Mouse (Mus musculus) forebrain, embryonic 13.5 days (tissue): ENCODE results near the gene Krtap4-1. TPM values are rescaled to one million over a fixed set of nuclear protein-coding genes. Genes with fewer than 3 reads are reported as not detected.
"Not testable (repeated sequence)": the region's sequence is repeated elsewhere in the genome, so short reads cannot be mapped to it uniquely, and the experiment has no call there.

Experiments used
- ATAC-seq: fragments of 200-750 bp; cut with Nextera tagmentation; 2 replicates; pipeline ENCODE4 v1.8.0; 2017
- H3K27ac ChIP-seq: fragments of 300-500 bp; sonication (generic); 2 replicates; pipeline ENCODE4 v1.5.1; 2015; ENCODE audit warnings: inconsistent platforms, mild to moderate bottlenecking, moderate library complexity
- H3K27me3 ChIP-seq: fragments of 300-500 bp; sonication (generic); 2 replicates; pipeline ENCODE4 v1.6.1; 2015; ENCODE audit warnings: mild to moderate bottlenecking, inconsistent platforms
- H3K36me3 ChIP-seq: fragments of 300-500 bp; sonication (generic); 2 replicates; pipeline ENCODE4 v1.6.1; 2015; ENCODE audit warnings: mild to moderate bottlenecking, inconsistent platforms; ENCODE audit not compliant: poor library complexity, severe bottlenecking
- H3K4me1 ChIP-seq: fragments of 300-500 bp; sonication (generic); 2 replicates; pipeline ENCODE4 v1.6.1; 2015; ENCODE audit warnings: inconsistent platforms
- H3K4me2 ChIP-seq: fragments of 300-500 bp; sonication (generic); 2 replicates; pipeline ENCODE4 v1.6.1; 2015; ENCODE audit warnings: inconsistent platforms, mild to moderate bottlenecking, moderate library complexity
- H3K4me3 ChIP-seq: fragments of 300-500 bp; sonication (generic); 2 replicates; pipeline ENCODE4 v1.5.1; 2015; ENCODE audit warnings: mild to moderate bottlenecking, inconsistent platforms
- H3K9ac ChIP-seq: fragments of 300-500 bp; sonication (generic); 2 replicates; pipeline ENCODE4 v1.6.1; 2015; ENCODE audit warnings: mild to moderate bottlenecking, inconsistent platforms
- H3K9me3 ChIP-seq: fragments of 300-500 bp; sonication (generic); replicated peaks from 2 replicates; pipeline ENCODE4 v1.6.1; 2016; ENCODE audit warnings: inconsistent platforms
- WGBS: fragments of 180-500 bp; shearing (Covaris S2); methylation state at CpG from one replicate; pipeline ENCODE4 v1.1.7; 2015; 5-methylcytosine and 5-hydroxymethylcytosine counted together
- polyA plus RNA-seq: library from polyadenylated mRNA; unstranded; fragments of >200 nt; fragmentation: Nextera tagmentation; extraction: Ambion mirVana; gene quantifications from 2 replicates; pipeline ENCODE4 v1.2.1, GENCODE M21; 2015

Krtap4-1 gene
- polyA plus RNA-seq, 1 experiment from 2014 or later = not detected

DNA sequence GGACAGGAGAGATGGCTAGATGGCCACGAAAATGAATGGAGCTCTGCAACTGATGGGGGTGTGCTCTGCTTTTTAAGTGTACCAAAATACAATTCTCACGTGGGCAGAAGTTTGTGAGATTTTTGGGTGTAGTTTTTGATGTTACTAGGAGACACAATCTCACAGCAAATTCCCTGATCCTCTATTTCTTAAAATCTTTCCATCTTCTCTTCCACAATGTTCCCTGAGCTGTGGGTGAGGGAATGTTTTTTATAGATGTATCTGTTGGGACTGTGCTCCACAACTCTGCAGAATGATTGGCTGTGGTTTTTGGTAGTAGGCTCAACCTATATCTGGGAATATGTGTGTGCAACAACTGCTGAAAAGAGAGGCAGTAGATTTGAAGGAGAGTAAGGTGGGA, 5.3 kb upstream of the Krtap4-1 start:
- no peaks in the 10 kb centered on the region for H3K27me3 ChIP-seq
- no peak for ATAC-seq
- no peaks in the 10 kb centered on the region for H3K9me3 ChIP-seq
- H3K4me2 ChIP-seq = no peak overlapping the region
- no peak overlapping the region for H3K4me3 ChIP-seq
- no peak overlapping the region for H3K9ac ChIP-seq
- 76% methylated on average over 2 of the region's 2 CpGs for WGBS
- no peak overlapping the region for H3K27ac ChIP-seq
- H3K4me1 ChIP-seq = no peaks in the 10 kb centered on the region
- H3K36me3 ChIP-seq = no peaks in the 10 kb centered on the region

DNA sequence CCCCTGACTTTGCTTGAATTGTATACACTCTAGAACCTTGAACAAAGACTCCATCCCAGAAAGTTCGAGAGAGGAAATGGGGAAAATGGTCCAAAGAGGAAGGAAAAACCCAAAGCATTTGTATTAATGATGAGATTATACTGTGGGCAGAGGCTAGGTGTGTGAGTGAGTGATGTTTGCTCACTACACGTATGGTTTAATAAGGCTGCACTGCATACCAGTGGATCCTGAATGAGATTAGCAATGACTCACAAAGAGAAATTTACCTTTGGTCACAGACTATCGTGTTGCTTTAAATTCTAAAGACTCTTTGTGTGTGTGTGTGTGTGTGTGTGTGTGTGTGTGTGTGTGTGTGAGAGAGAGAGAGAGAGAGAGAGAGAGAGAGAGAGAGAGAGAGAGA, 2.9 kb upstream of the Krtap4-1 start:
- no peak for ATAC-seq
- Histone ChIP-seq H3K4me2 (no peak overlapping the region), H3K36me3 (no peaks in the 10 kb centered on the region), H3K9ac (no peak overlapping the region), H3K4me3 (no peak overlapping the region), H3K9me3 (no peaks in the 10 kb centered on the region), H3K27me3 (no peaks in the 10 kb centered on the region), H3K27ac (no peak overlapping the region), H3K4me1 (no peaks in the 10 kb centered on the region)
- WGBS = 78% methylated on average over 3 of the region's 3 CpGs

DNA sequence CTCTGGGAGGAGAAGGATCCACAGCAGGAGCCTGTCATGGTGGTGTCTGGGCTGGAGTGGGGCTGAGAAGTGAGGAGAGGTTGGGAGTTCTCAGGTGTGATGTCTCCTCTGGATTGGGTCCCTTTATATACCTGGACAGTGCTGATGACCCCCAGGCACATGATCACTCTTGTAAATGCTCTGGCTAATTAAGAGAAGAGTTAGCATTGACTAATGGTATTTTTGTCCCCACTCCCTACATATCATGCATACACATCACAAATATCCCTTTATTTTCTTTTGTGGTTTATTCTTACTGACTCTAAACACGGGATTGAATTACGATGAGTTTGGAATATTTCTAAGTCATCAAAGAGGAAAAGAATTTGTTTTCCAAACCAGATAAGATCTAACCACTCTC, 7.7 kb downstream of the Krtap4-1 start, which contains the start of gene Gm11562:
TSS of gene Gm11562 (minus strand) at position 101 of the 400 bp plus-strand sequence.
- Histone ChIP-seq H3K36me3 (no peaks in the 10 kb centered on the region), H3K27me3 (no peaks in the 10 kb centered on the region), H3K4me1 (no peaks in the 10 kb centered on the region), H3K9ac (no peak within 1 kb of the TSS), H3K4me2 (no peak within 1 kb of the TSS), H3K4me3 (no peak within 1 kb of the TSS), H3K27ac (no peak within 1 kb of the TSS), H3K9me3 (no peaks in the 10 kb centered on the region)
- WGBS = 85% methylated on average over 2 of the region's 2 CpGs
- ATAC-seq = no peak

DNA sequence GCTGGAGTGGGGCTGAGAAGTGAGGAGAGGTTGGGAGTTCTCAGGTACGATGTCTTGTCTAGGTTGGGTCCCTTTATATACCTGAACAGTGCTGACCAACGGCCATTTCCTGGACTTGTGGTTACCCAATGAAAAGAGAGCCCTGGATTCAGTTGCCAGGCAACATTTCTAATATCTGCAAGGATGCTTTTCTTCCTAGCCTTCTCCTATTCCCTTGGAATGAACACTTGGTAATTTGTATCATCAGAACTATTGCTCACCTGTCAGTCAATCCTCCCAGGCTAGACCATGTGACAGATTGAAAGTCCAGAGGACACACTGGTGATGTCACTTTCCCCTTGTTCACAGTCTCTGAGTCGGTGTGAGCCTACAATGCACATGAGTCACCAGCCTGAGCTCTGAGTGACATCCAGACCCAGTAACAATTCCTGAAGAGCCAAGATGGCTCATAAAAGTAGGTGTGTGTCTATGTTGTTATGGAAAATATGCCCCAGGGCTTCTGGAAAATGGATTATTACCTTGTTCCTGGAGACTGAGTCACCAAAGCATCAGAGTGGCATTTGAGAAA, 13.2 kb downstream of the Krtap4-1 start, which contains the start of gene Krtap2-4:
TSS of gene Krtap2-4 (minus strand) at position 51 of the 568 bp plus-strand sequence.
- H3K9me3 ChIP-seq = no peaks in the 10 kb centered on the region
- ATAC-seq = no peak
- H3K27ac ChIP-seq = no peak within 1 kb of the TSS
- H3K4me3 ChIP-seq = no peak within 1 kb of the TSS
- H3K4me1 ChIP-seq = no peaks in the 10 kb centered on the region
- no peaks in the 10 kb centered on the region for H3K36me3 ChIP-seq
- H3K9ac ChIP-seq = no peak within 1 kb of the TSS
- WGBS = 60% methylated on average over 3 of the region's 3 CpGs
- H3K4me2 ChIP-seq = no peak within 1 kb of the TSS
- no peaks in the 10 kb centered on the region for H3K27me3 ChIP-seq

DNA sequence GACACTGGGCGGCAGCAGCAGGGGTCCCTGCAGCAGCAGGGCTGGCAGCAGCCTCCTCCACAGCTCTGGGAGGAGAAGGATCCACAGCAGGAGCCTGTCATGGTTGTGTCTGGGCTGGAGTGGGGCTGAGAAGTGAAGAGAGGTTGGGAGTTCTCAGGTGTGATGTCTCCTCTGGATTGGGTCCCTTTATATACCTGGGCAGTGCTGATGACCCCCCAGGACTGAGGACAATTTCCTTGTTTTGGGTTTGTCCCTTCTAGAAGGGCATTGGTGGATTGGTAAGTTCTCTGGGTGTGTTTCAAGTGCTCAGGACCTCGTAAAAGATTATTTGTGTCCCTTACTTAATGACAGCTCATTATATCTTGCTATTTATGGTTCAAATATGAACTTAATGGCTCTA, 17.9 kb downstream of the Krtap4-1 start, which contains the start of gene Gm11937:
TSS of gene Gm11937 (minus strand) at position 101 of the 400 bp plus-strand sequence.
- H3K36me3 ChIP-seq, ATAC-seq: not testable (repeated sequence)
- WGBS = 68% methylated on average over 1 of the region's 2 CpGs

DNA sequence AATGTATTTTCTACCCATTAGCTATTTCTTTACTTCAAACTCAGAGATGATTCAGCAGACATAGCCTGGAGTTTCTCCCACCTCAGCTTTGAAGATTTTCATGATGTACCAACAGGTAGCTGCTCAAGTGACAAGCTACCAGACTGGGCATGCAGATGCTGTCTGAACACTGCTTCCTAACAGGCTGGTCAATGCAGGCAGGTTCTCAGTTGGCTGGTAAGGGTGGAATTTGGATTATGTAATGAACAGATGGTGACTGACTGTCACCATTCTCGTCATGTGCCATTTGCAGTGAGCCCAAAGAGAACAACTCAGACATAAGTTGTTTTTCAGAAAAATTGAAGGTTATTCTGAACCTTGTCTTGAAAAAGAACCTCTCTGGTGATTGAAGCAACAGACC, 18.9 kb downstream of the Krtap4-1 start:
- Histone ChIP-seq H3K4me2 (no peak overlapping the region), H3K9me3 (no peaks in the 10 kb centered on the region), H3K9ac (no peak overlapping the region), H3K27ac (no peak overlapping the region), H3K4me1 (no peaks in the 10 kb centered on the region), H3K4me3 (no peak overlapping the region), H3K36me3 (no peaks in the 10 kb centered on the region), H3K27me3 (no peaks in the 10 kb centered on the region)
- WGBS = 60% methylated on average over 1 of the region's 1 CpGs
- ATAC-seq = no peak

More for the DNA sequence above, 17.9 kb downstream of the Krtap4-1 start, which contains the start of gene Gm11937:
- H3K27ac ChIP-seq, H3K4me1 ChIP-seq, H3K4me3 ChIP-seq, H3K9ac ChIP-seq, H3K9me3 ChIP-seq, H3K4me2 ChIP-seq, H3K27me3 ChIP-seq: not testable (repeated sequence)

DNA sequence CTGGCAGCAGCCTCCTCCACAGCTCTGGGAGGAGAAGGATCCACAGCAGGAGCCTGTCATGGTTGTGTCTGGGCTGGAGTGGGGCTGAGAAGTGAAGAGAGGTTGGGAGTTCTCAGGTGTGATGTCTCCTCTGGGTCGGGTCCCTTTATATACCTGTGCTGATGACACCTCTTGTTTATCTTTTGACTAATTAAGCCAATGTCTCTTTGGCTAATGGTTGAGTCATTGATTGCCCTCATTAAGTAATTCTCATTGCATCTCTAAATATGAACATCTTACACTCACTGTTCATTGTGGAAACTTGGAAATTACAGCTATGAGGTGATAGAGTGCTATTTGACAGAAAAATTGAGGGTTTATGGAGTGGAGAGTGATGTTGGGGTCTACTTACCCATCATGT, 24.8 kb downstream of the Krtap4-1 start, which contains the start of gene Gm11938:
TSS of gene Gm11938 (minus strand) at position 101 of the 400 bp plus-strand sequence.
- not testable (repeated sequence) for H3K27ac ChIP-seq, ATAC-seq, H3K27me3 ChIP-seq, H3K9ac ChIP-seq, H3K36me3 ChIP-seq, H3K9me3 ChIP-seq, H3K4me1 ChIP-seq, H3K4me3 ChIP-seq, H3K4me2 ChIP-seq
- 71% methylated on average over 1 of the region's 1 CpGs for WGBS

DNA sequence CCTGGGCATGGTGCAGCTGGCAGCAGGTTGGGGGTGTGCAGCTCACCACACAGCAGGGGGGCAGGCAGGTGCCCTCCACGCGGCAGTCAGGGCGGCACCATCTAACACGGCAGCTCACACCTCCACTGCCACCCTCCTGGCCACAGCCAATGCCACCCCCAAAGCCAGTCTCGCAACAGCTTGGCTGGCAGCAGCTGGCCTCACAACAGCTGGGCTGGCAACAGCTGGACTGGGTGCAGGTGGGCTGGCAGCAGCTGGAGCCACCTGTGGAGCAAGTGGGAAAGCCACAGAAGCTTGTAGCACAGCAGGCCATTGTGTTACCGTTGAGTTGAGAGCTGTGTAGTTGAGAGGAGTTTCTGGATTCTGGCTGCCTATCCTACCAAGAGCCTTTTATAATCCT, 30.3 kb downstream of the Krtap4-1 start, which contains the start of gene Krtap9-3:
TSS of gene Krtap9-3 (minus strand) at position 364 of the 400 bp plus-strand sequence.
- 76% methylated on average over 6 of the region's 6 CpGs for WGBS
- not testable (repeated sequence) for H3K4me2 ChIP-seq, H3K36me3 ChIP-seq, H3K9me3 ChIP-seq, H3K27me3 ChIP-seq, ATAC-seq, H3K4me1 ChIP-seq, H3K9ac ChIP-seq, H3K4me3 ChIP-seq, H3K27ac ChIP-seq

DNA sequence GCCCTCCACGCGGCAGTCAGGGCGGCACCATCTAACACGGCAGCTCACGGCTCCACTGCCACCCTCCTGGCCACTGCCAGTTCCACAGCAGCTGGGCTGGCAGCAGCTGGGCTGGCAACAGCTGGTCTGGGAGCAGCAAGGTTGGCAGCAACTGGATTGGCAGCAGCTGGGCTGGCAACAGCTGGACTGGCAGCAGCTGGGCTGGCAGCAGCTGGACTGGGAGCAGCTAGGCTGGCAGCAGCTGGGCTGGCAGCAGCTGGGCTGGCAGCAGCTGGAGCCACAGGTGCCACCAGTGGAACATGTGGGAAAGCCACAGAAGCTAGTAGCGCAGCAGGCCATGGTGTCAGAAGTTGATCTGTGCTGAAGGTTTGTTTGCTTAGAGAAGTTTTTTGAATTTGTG, 37.1 kb downstream of the Krtap4-1 start, which contains the start of gene Krtap1-3:
TSS of gene Krtap1-3 (minus strand) at position 359 of the 400 bp plus-strand sequence.
- WGBS = 90% methylated on average over 6 of the region's 6 CpGs
- H3K27ac ChIP-seq = no peak within 1 kb of the TSS
- no peak within 1 kb of the TSS for H3K9ac ChIP-seq
- no peaks in the 10 kb centered on the region for H3K9me3 ChIP-seq
- ATAC-seq = no peak
- H3K4me1 ChIP-seq = no peaks in the 10 kb centered on the region
- H3K4me2 ChIP-seq = no peak within 1 kb of the TSS
- H3K27me3 ChIP-seq = no peaks in the 10 kb centered on the region
- no peak within 1 kb of the TSS for H3K4me3 ChIP-seq
- no peaks in the 10 kb centered on the region for H3K36me3 ChIP-seq

DNA sequence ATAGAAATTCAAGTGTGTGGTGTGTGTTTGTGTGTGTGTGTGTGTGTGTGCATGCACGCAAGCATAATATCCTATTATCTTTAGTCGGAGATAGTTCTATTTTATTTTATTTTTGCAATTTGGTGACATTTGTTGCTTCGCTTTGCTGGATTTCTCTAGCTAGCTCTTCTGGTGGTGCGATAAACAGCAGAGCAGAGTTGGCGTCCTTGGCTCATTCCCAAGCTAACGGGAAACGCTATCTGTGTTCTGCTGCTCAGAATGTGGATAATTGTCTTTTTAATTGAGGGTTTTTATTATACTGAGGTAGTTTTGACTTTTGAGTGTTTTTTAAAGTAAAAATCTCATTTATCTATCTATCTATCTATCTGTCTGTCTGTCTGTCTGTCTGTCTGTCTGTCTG, 42.9 kb downstream of the Krtap4-1 start:
- no peak overlapping the region for H3K4me3 ChIP-seq
- H3K4me2 ChIP-seq = no peak overlapping the region
- WGBS = 85% methylated on average over 7 of the region's 7 CpGs
- H3K4me1 ChIP-seq = no peaks in the 10 kb centered on the region
- H3K9me3 ChIP-seq = no peaks in the 10 kb centered on the region
- ATAC-seq = no peak
- H3K27ac ChIP-seq = no peak overlapping the region
- H3K27me3 ChIP-seq = no peaks in the 10 kb centered on the region
- no peaks in the 10 kb centered on the region for H3K36me3 ChIP-seq
- H3K9ac ChIP-seq = no peak overlapping the region

DNA sequence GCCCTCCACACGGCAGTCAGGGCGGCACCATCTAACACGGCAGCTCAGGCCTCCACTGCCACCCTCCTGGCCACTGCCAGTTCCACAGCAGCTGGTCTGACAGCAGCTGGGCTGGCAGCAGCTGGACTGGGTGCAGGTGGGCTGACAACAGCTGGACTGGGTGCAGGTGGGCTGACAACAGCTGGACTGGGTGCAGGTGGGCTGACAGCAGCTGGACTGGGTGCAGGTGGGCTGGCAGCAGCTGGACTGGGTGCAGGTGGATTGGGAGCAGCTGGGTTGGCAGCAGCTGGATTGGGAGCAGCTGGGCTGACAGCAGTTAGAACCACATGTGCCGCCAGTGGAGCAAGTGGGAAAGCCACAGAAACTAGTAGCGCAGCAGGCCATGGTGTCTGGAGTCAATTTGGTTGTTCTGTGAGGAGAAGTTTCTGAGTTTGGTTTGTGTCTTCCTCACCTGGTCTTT, 44.8 kb downstream of the Krtap4-1 start, which contains the start of gene Krtap1-4:
TSS of gene Krtap1-4 (minus strand) at position 410 of the 460 bp plus-strand sequence.
- no peaks in the 10 kb centered on the region for H3K36me3 ChIP-seq
- no peaks in the 10 kb centered on the region for H3K27me3 ChIP-seq
- H3K4me3 ChIP-seq = no peak within 1 kb of the TSS
- H3K9me3 ChIP-seq = no peaks in the 10 kb centered on the region
- H3K27ac ChIP-seq = no peak within 1 kb of the TSS
- WGBS = 93% methylated on average over 5 of the region's 5 CpGs
- H3K9ac ChIP-seq = no peak within 1 kb of the TSS
- no peak within 1 kb of the TSS for H3K4me2 ChIP-seq
- ATAC-seq = no peak
- no peaks in the 10 kb centered on the region for H3K4me1 ChIP-seq

DNA sequence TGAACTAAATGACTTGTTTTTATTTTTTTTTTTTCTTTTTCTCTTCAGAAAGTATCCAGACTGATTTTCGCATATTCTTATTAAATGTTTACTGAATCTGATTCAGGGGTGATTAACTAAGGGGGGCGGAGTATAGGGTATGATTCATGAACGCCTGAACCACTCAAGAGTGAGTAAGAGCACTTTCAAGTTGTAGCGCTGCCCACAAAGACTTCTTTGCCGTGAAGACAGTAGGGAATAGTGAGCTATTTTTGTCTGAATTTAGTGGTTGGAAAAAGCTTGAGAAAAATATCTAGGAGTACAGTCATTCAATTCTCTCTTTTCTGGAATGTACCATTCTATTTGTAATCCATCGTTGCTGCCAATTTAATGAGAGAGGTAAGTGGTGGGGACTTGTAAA, 46.5 kb downstream of the Krtap4-1 start:
- Histone ChIP-seq H3K27ac (no peak overlapping the region), H3K9me3 (no peaks in the 10 kb centered on the region), H3K36me3 (no peaks in the 10 kb centered on the region), H3K4me3 (no peak overlapping the region), H3K4me2 (no peak overlapping the region), H3K27me3 (no peaks in the 10 kb centered on the region), H3K9ac (no peak overlapping the region), H3K4me1 (no peaks in the 10 kb centered on the region)
- 80% methylated on average over 6 of the region's 6 CpGs for WGBS
- no peak for ATAC-seq

DNA sequence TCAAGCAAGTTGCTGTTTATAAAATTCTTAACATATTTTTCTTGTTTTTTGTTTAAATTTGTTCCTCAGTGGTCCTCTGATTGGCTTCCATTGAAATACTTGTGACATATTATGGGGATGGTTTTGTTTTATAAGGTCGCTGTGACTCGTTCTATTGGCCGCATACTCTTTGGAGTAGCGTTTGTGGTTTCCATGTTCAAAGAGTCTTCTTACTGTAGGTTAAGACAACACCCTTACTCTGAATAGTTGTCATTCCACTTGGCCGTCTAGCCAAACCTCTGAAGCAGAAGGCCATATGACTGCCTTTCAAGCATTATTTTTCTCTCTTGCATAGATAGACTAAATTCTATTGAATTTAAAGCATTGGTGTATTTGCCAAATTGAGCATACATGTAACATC, 47.0 kb downstream of the Krtap4-1 start:
- no peak overlapping the region for H3K27ac ChIP-seq
- H3K9me3 ChIP-seq = no peaks in the 10 kb centered on the region
- H3K9ac ChIP-seq = no peak overlapping the region
- H3K36me3 ChIP-seq = no peaks in the 10 kb centered on the region
- WGBS = 88% methylated on average over 5 of the region's 5 CpGs
- H3K4me2 ChIP-seq = no peak overlapping the region
- no peaks in the 10 kb centered on the region for H3K27me3 ChIP-seq
- H3K4me1 ChIP-seq = no peaks in the 10 kb centered on the region
- no peak for ATAC-seq
- H3K4me3 ChIP-seq = no peak overlapping the region
